Mouse (Mus musculus) midbrain, embryonic 13.5 days (tissue): ENCODE results near the gene Olfr60. TPM values are rescaled to one million over a fixed set of nuclear protein-coding genes. Genes with fewer than 3 reads are reported as not detected.

Experiments
- ATAC-seq: fragments of 200-750 bp; cut with Nextera tagmentation; 2 replicates; pipeline ENCODE4 v1.8.0; 2017; ENCODE audit warnings: mild to moderate bottlenecking, moderate TSS enrichment, moderate library complexity
- H3K27ac ChIP-seq: fragments of 300-500 bp; sonication (generic); 2 replicates; pipeline ENCODE4 v1.5.1; 2015; ENCODE audit warnings: inconsistent platforms, mild to moderate bottlenecking, moderate library complexity
- H3K27me3 ChIP-seq: fragments of 300-500 bp; sonication (generic); 2 replicates; pipeline ENCODE4 v1.6.1; 2015; ENCODE audit warnings: mild to moderate bottlenecking, inconsistent platforms
- H3K36me3 ChIP-seq: fragments of 300-500 bp; sonication (generic); 2 replicates; pipeline ENCODE4 v1.6.1; 2015; ENCODE audit warnings: mild to moderate bottlenecking, inconsistent platforms
- H3K4me1 ChIP-seq: fragments of 300-500 bp; sonication (generic); replicated peaks from 2 replicates; pipeline ENCODE4 v1.6.1; 2015; ENCODE audit warnings: inconsistent platforms
- H3K4me2 ChIP-seq: fragments of 300-500 bp; sonication (generic); replicated peaks from 2 replicates; pipeline ENCODE4 v1.6.1; 2015; ENCODE audit warnings: moderate library complexity, mild to moderate bottlenecking, inconsistent platforms
- H3K4me3 ChIP-seq: fragments of 300-500 bp; sonication (generic); replicated peaks from 2 replicates; pipeline ENCODE4 v1.5.1; 2015; ENCODE audit warnings: mild to moderate bottlenecking, inconsistent platforms
- H3K9ac ChIP-seq: fragments of 300-500 bp; sonication (generic); replicated peaks from 2 replicates; pipeline ENCODE4 v1.6.1; 2015; ENCODE audit warnings: mild to moderate bottlenecking, inconsistent platforms
- H3K9me3 ChIP-seq: fragments of 300-500 bp; sonication (generic); 2 replicates; pipeline ENCODE4 v1.6.1; 2016; ENCODE audit warnings: mild to moderate bottlenecking, inconsistent platforms
- WGBS: fragments of 180-500 bp; shearing (Covaris S2); methylation state at CpG from one replicate; pipeline ENCODE4 v1.1.7; 2015; 5-methylcytosine and 5-hydroxymethylcytosine counted together
- polyA plus RNA-seq: library from polyadenylated mRNA; unstranded; fragments of >200 nt; fragmentation: Nextera tagmentation; extraction: Ambion mirVana; gene quantifications from 2 replicates; pipeline ENCODE4 v1.2.1, GENCODE M21; 2015

The Olfr60 gene
- polyA plus RNA-seq: not detected in 2 replicates

- WGBS: 67% methylated on average over 3 of the region's 3 CpGs
- Histone ChIP-seq H3K4me1 (no peaks in the 10 kb centered on the region), H3K4me3 (no peak within 1 kb of the TSS), H3K27ac (no peak within 1 kb of the TSS), H3K9me3 (no peaks in the 10 kb centered on the region), H3K36me3 (no peaks in the 10 kb centered on the region), H3K9ac (no peak within 1 kb of the TSS), H3K27me3 (no peaks in the 10 kb centered on the region), H3K4me2 (no peak within 1 kb of the TSS)
- ATAC-seq: no peak
Observed at GRCm38 (mm10) chr7:140361571-140361970, at the start of gene Olfr60. Olfr60 (minus strand) TSS chr7:140361671.

GRCm38 (mm10) chr7:140402818-140403217, 41.3 kb upstream of the Olfr60 start, which contains the start of gene Olfr531:
Olfr531 (minus strand) TSS chr7:140402918.
- no peak within 1 kb of the TSS for H3K9ac ChIP-seq
- 77% methylated on average over 1 of the region's 1 CpGs for WGBS
- no peaks in the 10 kb centered on the region for H3K36me3 ChIP-seq
- H3K9me3 ChIP-seq: no peaks in the 10 kb centered on the region
- H3K27ac ChIP-seq: no peak within 1 kb of the TSS
- H3K4me1 ChIP-seq: no peaks in the 10 kb centered on the region
- H3K27me3 ChIP-seq: no peaks in the 10 kb centered on the region
- no peak for ATAC-seq
- H3K4me2 ChIP-seq: no peak within 1 kb of the TSS
- H3K4me3 ChIP-seq: no peak within 1 kb of the TSS

GRCm38 (mm10) chr7:140376911-140377310, 15.4 kb upstream of the Olfr60 start:
- Histone ChIP-seq H3K9ac (no peak overlapping the region), H3K9me3 (no peaks in the 10 kb centered on the region), H3K27me3 (no peaks in the 10 kb centered on the region), H3K4me3 (no peak overlapping the region), H3K4me1 (no peaks in the 10 kb centered on the region), H3K36me3 (no peaks in the 10 kb centered on the region), H3K4me2 (no peak overlapping the region), H3K27ac (no peak overlapping the region)
- WGBS: 97% methylated on average over 2 of the region's 2 CpGs
- no peak for ATAC-seq

GRCm38 (mm10) chr7:140376231-140376630, 14.8 kb upstream of the Olfr60 start, which contains the start of gene Olfr530:
Olfr530 (minus strand) TSS chr7:140376331.
- WGBS: 69% methylated on average over 1 of the region's 1 CpGs
- H3K27ac ChIP-seq: no peak within 1 kb of the TSS
- H3K9ac ChIP-seq: no peak within 1 kb of the TSS
- H3K4me3 ChIP-seq: no peak within 1 kb of the TSS
- no peak within 1 kb of the TSS for H3K4me2 ChIP-seq
- H3K36me3 ChIP-seq: no peaks in the 10 kb centered on the region
- no peaks in the 10 kb centered on the region for H3K4me1 ChIP-seq
- no peak for ATAC-seq
- H3K27me3 ChIP-seq: no peaks in the 10 kb centered on the region
- H3K9me3 ChIP-seq: no peaks in the 10 kb centered on the region

- Histone ChIP-seq H3K4me1 (no peaks in the 10 kb centered on the region), H3K9me3 (no peaks in the 10 kb centered on the region), H3K27ac (no peak overlapping the region), H3K27me3 (no peaks in the 10 kb centered on the region), H3K4me2 (no peak overlapping the region), H3K36me3 (no peaks in the 10 kb centered on the region), H3K9ac (no peak overlapping the region), H3K4me3 (no peak overlapping the region)
- ATAC-seq: no peak
- 86% methylated on average over 4 of the region's 4 CpGs for WGBS
Observed at GRCm38 (mm10) chr7:140374300-140374699, 12.8 kb upstream of the Olfr60 start.

GRCm38 (mm10) chr7:140333717-140334116, 27.8 kb downstream of the Olfr60 start, which contains the start of gene Olfr527:
Olfr527 (plus strand) TSS chr7:140334017.
- no peaks in the 10 kb centered on the region for H3K4me1 ChIP-seq
- 67% methylated on average over 2 of the region's 2 CpGs for WGBS
- H3K27ac ChIP-seq: no peak within 1 kb of the TSS
- no peaks in the 10 kb centered on the region for H3K9me3 ChIP-seq
- no peaks in the 10 kb centered on the region for H3K27me3 ChIP-seq
- H3K4me2 ChIP-seq: no peak within 1 kb of the TSS
- no peak within 1 kb of the TSS for H3K9ac ChIP-seq
- no peak for ATAC-seq
- H3K4me3 ChIP-seq: no peak within 1 kb of the TSS
- no peaks in the 10 kb centered on the region for H3K36me3 ChIP-seq

GRCm38 (mm10) chr7:140329766-140330304, 31.6 kb downstream of the Olfr60 start:
- Histone ChIP-seq H3K27ac (no peak overlapping the region), H3K4me2 (no peak overlapping the region)
- WGBS: 47% methylated on average over 1 of the region's 1 CpGs

GRCm38 (mm10) chr7:140321135-140321534, 40.3 kb downstream of the Olfr60 start:
- H3K27ac ChIP-seq: no peak overlapping the region
- H3K4me3 ChIP-seq: no peak overlapping the region
- no peaks in the 10 kb centered on the region for H3K36me3 ChIP-seq
- no peak for ATAC-seq
- no peaks in the 10 kb centered on the region for H3K27me3 ChIP-seq
- no peaks in the 10 kb centered on the region for H3K4me1 ChIP-seq
- no peak overlapping the region for H3K9ac ChIP-seq
- H3K4me2 ChIP-seq: no peak overlapping the region
- H3K9me3 ChIP-seq: no peaks in the 10 kb centered on the region

More at GRCm38 (mm10) chr7:140329766-140330304, 31.6 kb downstream of the Olfr60 start:
- H3K4me3 ChIP-seq: no peak overlapping the region
- H3K9me3 ChIP-seq: no peaks in the 10 kb centered on the region
- H3K27me3 ChIP-seq: no peaks in the 10 kb centered on the region
- H3K36me3 ChIP-seq: no peaks in the 10 kb centered on the region
- no peak overlapping the region for H3K9ac ChIP-seq
- H3K4me1 ChIP-seq: no peaks in the 10 kb centered on the region
- no peak for ATAC-seq

- H3K9ac ChIP-seq: no peak within 1 kb of the TSS
- no peaks in the 10 kb centered on the region for H3K27me3 ChIP-seq
- no peak within 1 kb of the TSS for H3K4me2 ChIP-seq
- WGBS: 35% methylated on average over 1 of the region's 1 CpGs
- H3K4me3 ChIP-seq: no peak within 1 kb of the TSS
- no peak within 1 kb of the TSS for H3K27ac ChIP-seq
- no peaks in the 10 kb centered on the region for H3K36me3 ChIP-seq
- H3K4me1 ChIP-seq: no peaks in the 10 kb centered on the region
- H3K9me3 ChIP-seq: no peaks in the 10 kb centered on the region
- ATAC-seq: no peak
Observed at GRCm38 (mm10) chr7:140320558-140320957, 40.9 kb downstream of the Olfr60 start, which contains the start of gene Olfr525. Olfr525 (plus strand) TSS chr7:140320858.

GRCm38 (mm10) chr7:140319861-140320385, 41.5 kb downstream of the Olfr60 start:
- Histone ChIP-seq H3K27ac (no peak overlapping the region), H3K4me2 (no peak overlapping the region), H3K9ac (no peak overlapping the region), H3K36me3 (no peaks in the 10 kb centered on the region), H3K4me3 (no peak overlapping the region), H3K9me3 (no peaks in the 10 kb centered on the region), H3K4me1 (no peaks in the 10 kb centered on the region), H3K27me3 (no peaks in the 10 kb centered on the region)
- WGBS: 86% methylated on average over 3 of the region's 3 CpGs
- no peak for ATAC-seq

GRCm38 (mm10) chr7:140299416-140299815, 62.1 kb downstream of the Olfr60 start:
- H3K4me2 ChIP-seq: no peak overlapping the region
- no peak for ATAC-seq
- 90% methylated on average over 3 of the region's 3 CpGs for WGBS

GRCm38 (mm10) chr7:140296876-140297275, 64.6 kb downstream of the Olfr60 start:
- Histone ChIP-seq H3K4me3 (no peak overlapping the region), H3K36me3 (no peaks in the 10 kb centered on the region), H3K9ac (no peak overlapping the region), H3K27me3 (no peaks in the 10 kb centered on the region), H3K4me1 (no peaks in the 10 kb centered on the region), H3K9me3 (0 out of 2 replicates have a peak, but pooled peaks cover 3% of the 10 kb centered on the region), H3K27ac (no peak overlapping the region), H3K4me2 (no peak overlapping the region)
- 78% methylated on average over 6 of the region's 6 CpGs for WGBS
- no peak for ATAC-seq

More at GRCm38 (mm10) chr7:140299416-140299815, 62.1 kb downstream of the Olfr60 start:
- no peak overlapping the region for H3K9ac ChIP-seq
- H3K27me3 ChIP-seq: no peaks in the 10 kb centered on the region
- H3K27ac ChIP-seq: no peak overlapping the region
- H3K4me3 ChIP-seq: no peak overlapping the region
- no peaks in the 10 kb centered on the region for H3K36me3 ChIP-seq
- H3K9me3 ChIP-seq: 0 out of 2 replicates have a peak, but pooled peaks cover 3% of the 10 kb centered on the region
- H3K4me1 ChIP-seq: no peaks in the 10 kb centered on the region
